Mouse (Mus musculus) c-Kit-positive CD71-positive TER-119-positive erythroid progenitor cells, embryonic 14.5 days (primary cell): ENCODE results near the gene Kcnma1.

Experiments
- DNase-seq: peaks from one replicate; pipeline ENCODE4 v3.0.0-alpha.2; 2013; ENCODE audit warnings: low spot score

Kcnma1 gene

DNA sequence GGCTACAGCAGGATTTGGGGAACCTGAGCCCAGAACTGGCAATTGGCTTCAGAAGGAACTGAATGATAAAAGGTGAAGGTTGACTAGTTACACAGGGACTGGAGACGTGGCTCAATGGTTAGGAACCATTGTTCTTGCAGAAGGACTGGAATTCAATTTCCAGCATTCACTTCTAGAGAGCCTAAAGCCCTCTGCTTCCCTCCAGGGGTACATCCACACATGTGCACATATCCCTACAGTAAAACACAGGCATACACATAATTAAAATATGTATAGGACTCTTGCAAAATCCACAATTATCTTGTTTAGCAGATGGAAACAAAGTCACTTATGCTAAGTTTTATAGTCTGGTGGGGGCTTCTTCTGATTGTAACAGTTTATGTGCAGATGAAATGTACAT, 485.1 kb downstream of the Kcnma1 start:
- DNase-seq: no peak

DNA sequence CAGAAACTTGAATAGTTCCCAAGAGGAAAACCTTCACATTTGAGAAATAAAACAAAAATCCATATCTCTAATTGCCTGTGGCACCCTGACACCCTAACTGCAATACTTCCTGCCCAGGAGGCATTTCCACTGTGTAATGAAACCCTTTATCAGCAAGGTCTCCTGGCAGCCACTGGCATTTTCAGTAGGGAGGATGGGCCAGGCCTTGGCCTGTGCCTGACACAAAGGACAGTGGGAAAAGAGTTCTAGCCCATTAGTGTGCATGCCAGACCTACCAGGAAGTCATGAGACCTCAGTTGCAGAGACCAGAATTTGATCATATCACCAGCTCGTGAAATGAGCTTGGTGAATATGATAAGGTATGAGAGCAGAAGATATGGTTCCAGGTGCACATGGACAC, 488.4 kb downstream of the Kcnma1 start:
- no peak for DNase-seq

DNA sequence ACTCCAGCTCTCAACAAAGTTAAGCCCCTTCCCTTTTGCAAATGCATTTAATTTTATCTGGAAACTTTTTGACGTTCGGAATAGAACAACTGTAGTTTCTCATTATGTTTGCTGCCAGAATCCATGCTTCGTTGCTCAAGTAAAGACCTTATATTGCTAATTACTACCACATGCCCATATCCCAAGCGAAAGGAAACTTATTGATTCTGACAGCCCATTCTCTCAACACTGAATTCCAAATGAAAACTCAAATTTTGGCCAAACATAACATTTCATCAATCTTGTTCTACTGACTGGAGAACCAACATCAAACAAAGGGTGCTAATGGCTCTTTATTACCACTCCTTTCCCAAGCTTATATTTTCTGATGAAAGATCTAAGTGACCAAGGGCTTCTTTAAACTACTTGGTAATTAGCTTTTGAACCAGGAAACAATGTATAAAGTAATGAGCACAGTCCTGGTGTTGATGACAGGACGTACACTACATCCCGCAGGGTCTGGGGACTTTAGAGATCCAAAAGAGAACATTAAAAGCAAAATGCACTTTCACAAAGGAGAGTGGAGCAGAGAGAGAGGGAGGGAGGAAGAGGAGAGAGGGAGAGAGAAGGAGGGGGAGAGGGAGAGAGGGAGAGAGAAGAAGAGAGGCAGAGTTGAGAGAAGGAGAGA, 490.3 kb downstream of the Kcnma1 start:
- no peak for DNase-seq

DNA sequence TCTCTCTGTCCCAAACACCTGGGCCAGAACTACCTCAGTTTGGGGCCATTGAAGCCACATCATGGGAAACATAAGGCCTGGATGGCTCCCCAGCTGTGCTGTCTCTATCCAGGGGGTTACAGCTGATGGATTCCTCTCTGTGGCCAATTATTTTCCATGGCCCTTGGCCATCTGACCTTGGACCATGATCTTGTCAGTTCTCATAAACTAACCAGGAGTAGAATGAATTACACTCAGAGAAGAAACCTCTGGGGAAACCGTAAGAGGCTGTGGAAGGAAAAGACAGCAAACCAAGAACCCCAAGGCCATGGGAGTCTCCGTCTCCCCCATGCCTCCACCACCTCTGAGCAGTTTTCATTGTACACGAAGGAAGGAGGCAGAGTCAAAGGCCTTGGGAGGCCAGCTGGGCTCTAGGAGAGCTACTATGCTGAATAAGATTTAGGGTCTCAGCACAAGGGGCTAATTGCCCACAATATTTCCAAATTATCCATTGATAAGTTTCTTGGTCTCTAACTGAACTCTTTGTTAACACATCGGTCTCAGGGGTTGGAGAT, 491.6 kb downstream of the Kcnma1 start:
- DNase-seq: no peak

DNA sequence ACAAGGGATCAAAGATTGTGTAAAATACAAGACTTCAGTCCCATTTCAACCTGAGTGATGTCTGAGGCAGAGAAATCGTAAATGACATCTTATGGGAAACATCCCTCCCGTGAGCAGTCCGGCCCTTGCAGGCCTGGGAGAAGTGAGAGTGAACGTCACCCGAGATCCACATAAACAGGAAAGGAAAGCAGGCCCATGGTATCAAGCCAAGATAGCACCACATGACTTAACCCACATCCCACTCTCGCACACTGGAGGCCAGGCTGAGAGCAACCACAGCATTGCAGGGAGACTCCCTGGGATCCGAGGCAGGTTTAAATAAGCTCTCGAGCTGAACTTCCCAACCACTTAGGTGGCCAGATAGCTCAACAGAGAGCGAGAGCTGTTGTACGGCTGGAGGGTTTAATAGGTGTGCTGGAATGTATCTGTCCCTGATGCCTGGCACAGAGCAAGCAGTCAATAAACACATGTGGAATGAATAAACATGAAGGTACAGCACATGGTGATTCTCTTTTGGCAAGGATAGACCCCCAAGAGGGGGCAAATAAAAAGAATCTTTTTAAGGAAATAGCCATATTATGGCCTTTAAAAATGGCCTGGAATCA, 493.1 kb downstream of the Kcnma1 start:
- no peak for DNase-seq

DNA sequence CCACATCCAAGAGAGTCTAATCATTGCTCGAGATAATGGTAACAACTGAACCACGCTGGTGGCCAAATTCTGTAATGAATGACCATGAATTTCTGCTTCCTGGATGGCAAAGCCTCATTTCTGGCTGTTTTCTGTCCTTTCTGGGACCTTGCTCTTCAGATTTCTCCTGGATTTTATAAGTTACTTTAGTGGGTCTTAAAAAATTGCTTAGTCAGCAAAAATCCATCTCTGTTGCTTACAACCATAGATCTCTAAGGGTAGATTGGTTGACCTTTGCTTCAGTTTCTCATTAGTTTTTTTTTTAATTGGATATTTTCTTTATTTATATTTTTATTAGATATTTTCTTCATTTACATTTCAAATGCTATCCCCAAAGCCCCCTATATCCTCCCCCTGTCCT, 496.9 kb downstream of the Kcnma1 start:
- DNase-seq: no peak

DNA sequence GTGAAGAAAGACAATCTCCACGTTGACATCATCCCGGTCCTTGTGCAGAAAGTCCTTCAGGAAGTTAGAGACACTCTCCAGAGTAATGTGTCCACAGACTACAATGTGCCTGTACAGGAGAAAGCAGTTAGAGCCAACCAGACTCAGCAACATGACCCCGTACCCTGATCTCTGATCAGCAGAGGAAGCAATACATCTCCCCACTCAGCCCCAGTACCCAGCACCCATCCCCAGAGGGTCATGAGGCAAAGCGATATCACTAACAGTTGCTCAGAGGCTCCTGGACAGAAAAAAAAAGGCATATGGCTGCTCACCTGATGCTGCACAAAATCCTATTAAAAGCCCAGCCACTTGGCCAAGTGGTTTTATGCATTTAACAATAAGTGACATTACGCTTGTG, 504.5 kb downstream of the Kcnma1 start:
- no peak for DNase-seq

DNA sequence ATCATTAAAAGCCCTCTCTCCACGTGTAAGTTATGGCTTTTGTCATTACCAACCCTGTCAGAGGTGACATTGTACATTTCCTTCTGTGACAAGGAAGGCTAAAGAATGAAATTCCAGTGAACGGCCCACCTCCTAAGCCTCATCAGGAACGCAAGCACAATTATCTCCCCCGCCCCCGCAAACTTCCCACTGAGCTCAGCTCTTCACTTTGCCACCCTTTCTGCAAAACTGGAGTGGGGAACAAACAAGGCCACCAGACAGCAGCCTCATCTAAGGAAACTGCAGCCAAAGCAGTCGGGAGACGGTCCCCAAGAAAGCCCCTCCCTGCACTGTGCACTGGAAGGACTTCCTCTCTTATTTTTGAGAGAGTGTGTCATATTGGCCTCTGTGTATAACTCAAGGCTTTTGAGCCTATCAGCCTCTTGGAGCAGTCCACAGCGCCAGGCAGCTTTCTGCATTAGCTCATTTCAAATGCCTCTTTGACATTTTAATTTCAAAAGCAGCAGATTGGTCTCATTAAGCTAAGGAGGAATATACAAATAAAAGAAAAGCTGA, 512.0 kb downstream of the Kcnma1 start:
- DNase-seq: no peak

DNA sequence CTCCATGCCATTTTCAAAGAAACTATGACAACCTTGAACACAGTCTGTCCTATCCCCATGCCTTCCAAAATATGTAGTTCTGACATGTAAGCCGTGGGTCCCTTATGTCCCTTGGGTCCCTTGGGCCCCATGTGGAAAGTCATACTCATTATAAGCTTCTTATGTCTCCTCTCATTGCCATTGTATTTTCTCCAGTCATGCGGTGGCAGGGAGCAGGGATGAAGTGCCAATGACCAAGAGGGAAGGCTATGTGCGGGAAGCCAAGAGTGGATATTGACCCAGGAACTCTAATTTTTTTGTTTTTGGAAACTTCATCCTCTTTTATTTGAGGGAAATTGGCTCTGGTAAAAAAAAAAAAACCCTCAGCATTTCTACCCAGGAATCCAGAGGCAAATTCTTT, 517.5 kb downstream of the Kcnma1 start:
- DNase-seq: no peak

DNA sequence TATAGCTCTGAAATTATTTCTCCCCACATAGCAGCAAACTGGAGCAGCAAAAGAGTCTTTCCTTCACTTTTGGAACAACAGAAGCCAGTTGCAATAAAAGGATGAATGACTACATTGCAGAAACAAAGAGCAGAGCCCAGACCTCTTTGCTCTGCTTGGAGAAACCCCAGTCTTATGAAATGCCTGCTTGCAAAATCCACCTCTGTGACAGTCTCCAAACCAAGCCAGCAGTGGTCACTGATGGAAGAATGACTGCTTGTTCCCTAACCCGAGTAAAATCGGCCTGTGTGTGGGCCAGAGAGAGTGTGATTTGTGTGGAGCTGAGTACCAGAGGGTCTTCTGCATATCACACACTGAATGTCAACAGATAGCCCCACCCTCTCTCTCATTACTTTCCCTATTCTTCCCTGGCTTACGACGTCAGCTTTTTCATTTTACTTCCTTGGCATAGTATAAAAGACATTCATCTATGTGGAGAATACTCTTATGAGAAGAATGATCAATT, 518.0 kb downstream of the Kcnma1 start:
- no peak for DNase-seq

DNA sequence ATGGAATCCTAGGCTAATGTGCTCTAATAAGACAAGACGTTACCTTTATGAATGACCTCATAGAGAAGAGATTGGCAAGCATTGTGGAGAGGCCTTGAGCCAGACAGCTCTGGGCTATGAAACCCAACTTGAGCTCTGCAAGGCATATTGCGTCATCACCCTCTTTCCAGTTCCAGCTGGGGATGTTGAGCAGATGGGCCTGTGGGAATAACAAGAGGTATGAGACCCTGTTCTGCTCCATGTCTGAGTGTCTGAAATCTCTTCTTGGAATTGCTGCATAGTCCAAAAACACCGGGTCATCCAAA, 519.8 kb downstream of the Kcnma1 start:
- DNase-seq: no peak

DNA sequence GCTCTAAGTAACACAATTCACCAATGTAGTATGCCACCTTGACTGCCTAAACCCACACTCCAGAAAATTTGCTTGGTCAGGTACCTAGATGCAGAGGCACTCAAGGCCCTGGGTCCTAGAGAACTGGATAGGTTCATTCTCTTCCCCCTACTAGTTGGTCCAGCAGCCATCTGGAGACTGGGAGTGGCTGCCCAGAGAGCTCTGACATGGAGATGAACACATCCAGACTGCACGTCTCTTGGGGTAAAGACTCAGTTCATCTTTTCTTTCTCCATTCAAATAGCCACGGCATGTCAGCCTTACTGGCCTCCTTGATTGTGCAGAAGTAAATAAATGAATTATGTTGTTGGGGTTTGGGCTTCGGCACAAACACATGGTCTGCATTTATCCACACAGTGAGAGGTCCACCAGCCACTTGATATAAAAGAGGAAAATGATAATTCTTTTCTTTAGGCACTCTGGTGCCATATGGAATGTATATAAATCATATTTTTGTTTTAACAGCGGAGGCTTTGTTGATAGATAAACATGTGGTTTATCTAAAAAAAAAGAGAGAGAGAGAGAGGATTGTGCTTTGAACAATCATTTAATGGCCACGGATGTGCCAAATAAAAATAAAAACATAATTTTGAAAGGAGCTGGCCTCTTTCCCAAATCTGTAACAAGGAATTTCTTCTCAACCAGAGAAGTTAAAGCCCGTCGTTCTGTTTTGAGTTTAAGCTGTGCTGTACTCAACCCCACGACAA, 520.4 kb downstream of the Kcnma1 start:
- DNase-seq: no peak

DNA sequence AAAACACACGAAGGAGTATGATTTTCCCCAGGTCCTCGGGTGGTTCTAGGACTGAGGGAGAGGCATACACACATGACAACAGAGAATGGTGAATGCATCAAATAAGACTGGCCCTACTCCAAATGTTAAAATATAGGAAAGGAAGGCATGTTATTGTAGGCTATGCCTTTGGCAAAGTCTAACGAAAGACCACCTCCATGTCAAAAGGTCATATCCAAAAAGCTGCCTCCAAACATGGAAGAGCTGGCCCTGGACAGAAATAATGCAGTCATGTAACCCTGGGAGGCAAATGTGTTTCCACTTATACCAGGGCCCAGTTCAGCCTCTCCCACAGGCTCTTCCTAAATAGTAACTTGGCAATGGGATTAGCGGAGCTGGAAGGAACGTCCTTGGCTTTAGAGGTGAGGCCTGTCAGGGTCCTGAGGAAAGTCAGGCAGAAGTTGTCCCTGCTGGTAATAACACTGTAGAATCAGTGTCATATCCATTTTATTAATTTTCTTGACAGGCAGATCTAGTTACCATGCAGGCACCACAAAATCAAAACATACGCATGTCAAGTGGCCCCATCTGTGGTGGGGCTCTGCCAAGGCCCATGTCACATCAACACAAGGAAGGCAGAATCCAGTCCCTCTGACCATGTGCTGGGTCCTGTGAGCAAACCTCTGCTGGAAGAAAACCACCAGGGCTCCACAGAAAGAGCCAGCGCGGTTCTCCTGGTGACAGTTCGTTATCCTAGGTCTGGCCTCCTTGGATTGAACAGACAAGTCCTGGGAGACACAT, 521.5 kb downstream of the Kcnma1 start:
- no peak for DNase-seq

DNA sequence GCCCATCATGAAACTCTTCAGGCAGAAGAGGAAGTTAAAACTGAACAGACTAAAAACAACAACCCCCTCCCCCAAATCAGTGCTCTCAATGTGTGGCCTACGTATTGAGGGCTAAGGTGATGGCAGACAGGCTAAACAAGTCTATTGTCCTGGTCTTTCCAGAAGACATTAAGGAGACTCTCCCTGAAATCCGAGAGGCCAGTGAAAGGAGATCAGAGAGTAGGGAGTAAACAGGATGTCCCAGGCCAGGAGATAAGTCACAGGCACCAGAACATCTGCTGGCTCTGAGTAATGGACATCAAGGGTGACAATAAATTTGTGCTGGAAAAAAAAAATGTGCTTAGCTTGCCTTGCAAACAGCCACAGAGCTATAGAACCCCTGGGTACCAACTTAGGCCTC, 522.9 kb downstream of the Kcnma1 start:
- no peak for DNase-seq

DNA sequence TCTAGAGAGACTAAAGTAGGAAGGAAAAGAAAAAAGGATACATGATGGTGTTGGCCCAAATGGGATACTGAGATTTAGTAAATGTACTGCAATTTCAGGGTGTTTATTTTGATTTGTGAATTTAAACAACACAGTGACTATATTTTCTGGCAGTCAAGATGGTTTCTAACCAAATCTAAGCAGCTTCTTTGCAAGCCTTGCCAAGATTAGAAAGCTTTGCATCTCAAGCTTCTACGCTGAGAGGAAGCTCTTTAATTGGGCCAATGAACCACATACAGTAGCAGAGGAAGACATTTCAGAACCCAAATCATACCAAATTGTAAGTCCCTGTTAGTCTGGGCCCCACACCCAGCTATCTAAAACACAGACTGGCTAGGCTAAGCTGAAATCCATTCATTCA, 527.6 kb downstream of the Kcnma1 start:
- DNase-seq: no peak

DNA sequence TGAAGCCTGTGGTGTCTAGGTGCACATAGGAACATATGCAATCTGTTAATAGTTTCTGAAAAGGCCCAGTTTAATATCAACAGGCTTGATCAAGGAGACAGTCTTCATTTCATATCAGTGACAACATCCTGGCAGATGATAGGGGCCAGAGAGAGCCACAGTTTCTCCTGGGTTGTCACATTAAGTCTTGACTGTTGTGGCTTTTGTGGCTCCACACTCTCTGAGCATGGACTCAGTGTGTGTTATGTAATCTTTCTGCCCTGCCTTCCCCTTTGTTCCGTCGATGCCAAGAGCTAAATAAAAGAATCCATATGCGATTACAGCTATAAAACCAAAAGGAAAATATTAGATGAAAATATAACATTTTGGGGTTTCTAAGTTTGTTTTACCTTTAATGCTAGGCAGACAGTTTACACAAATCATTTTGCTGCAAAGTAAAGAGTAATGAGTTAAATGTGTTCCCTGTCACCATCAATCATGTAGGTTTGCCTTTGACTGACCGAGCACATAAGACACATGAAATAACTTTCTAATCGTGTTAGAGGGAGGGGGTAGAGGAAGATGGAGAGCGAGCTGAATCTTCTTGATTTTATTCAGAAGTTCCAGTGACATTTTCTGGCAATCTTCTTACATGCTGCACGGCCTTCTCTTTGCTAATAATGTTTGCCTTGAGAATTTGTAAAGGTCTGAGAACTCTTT, 528.3 kb downstream of the Kcnma1 start:
- DNase-seq: no peak

DNA sequence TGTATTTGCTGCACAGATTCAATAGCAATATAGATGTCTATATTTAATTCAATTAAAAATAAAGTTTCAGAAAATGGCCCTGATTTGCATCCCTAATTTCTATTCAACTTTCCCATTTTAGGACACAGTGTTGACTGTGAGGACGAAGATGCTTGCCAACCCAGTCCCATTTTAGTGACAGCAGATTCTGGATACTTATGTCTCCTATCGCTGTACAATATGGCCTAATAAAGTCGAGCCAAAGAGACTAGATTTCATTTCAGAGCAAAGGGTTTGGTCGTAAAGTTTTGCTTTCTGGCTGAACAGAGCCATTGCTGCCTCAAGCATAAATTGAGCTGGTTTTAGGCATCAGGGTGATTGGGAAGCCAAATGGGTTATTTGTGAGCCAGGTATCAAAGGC, 539.2 kb downstream of the Kcnma1 start:
- no peak for DNase-seq

DNA sequence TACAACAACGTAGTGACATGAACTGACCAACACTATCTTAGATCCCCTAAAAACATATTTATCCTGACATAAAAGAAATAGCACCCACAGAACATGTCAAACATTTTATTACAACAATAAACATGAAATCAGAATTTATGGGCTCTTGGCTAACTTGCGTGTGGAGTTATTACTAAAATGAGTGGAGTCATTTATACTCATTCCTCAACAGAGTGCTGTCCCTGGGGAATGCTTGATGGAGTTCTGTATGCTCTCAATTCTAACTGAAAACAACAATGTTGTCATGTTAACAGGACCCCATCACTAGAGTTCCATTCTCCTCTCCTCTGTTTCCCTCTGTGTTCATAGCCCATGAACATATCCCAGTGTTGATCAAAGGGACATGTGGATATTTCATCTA, 544.2 kb downstream of the Kcnma1 start:
- no peak for DNase-seq

DNA sequence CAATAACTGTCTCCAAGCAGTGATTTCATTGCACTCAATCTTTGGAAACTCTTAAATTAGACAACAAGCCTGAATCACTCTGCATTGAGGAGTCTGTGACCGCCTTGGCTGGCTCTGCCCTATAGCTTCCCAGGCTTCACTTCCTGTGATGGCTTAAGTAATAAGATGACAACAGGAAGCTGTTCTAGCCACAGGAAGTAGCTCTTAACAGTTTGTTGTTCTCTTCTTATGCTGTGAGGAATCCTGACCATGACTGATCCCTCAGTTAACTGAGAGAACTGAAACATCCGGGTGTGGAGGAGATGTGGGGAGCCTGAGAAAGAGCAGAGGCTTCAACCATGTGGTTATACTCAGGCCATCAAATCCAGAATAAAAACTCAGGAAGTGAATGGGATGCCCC, 549.2 kb downstream of the Kcnma1 start:
- no peak for DNase-seq

DNA sequence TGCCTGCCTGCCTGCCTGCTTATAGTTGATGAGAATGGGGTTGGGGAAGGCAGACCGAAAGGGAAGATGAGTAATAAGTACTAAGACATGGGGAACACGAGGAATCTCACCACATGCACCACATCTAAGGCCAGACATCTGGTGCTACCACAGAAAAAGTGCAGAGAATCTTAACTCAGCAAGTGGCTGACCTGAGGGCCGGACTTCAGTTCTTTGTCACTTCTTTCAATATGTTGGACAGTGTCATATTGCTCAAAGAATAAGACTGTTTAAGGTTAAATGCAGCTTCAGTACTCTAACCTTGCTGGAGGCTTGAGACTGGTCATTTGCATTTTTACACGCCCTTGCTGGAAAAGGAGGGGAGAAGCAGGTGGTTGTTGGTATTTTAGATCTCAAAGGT, 555.7 kb downstream of the Kcnma1 start:
- no peak for DNase-seq

DNA sequence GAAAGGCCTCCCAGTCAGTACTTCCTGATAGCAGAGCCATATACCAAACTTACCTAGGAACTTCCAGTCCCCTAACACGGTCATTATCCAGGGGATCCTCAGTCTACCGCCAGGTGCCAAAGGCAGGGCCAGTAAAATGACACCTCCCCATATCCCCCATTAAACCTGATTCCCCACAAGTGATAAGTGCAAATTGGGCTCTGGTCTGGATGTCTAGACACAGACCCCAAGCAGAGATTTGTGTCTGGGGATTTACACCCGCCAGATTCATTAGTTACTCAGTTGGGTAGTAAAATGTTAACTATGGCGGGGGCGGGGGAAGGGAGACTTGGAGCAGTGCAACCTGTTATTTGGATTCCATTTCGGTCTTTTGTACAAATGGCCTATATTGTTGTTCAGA, 562.6 kb downstream of the Kcnma1 start:
- no peak for DNase-seq

DNA sequence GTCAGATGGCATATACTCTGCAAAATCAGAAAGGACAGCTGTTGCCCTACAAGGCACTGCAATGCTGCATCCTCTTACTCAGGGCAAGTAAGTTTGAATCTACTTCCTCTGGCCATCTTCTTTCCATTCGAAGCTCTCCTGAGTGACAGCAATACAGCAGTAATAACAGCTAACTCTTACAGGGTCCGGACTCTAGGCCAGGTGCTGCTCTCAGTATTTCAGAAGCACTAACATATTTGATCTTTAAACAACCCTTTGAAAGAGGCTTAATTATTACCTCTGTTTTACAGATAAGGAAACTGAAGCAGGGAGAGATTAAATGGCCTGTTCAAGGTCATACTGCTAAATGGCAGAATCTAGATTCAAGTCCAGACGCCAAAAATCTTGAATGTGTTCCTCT, 576.8 kb downstream of the Kcnma1 start:
- no peak for DNase-seq
